Mouse (Mus musculus) heart, embryonic 10.5 days (tissue): ENCODE measurements around the gene Alg9. TPM values are rescaled to one million over a fixed set of nuclear protein-coding genes. Genes with fewer than 3 reads are reported as not detected.

Source experiments
- DNase-seq: peaks from one replicate; pipeline ENCODE4 v3.0.0-alpha.2; 2017; ENCODE audit warnings: low spot score
- H3K27ac ChIP-seq: fragments of 300-500 bp; sonication (generic); 2 replicates; pipeline ENCODE4 v1.5.1; 2016; ENCODE audit warnings: mild to moderate bottlenecking
- H3K27me3 ChIP-seq: fragments of 300-500 bp; sonication (generic); 2 replicates; pipeline ENCODE4 v1.6.1; 2016; ENCODE audit warnings: mild to moderate bottlenecking; ENCODE audit not compliant: poor library complexity, insufficient read depth, severe bottlenecking
- H3K36me3 ChIP-seq: fragments of 300-500 bp; sonication (generic); 2 replicates; pipeline ENCODE4 v1.6.1; 2016; ENCODE audit warnings: mild to moderate bottlenecking, moderate library complexity
- H3K4me1 ChIP-seq: fragments of 300-500 bp; sonication (generic); 2 replicates; pipeline ENCODE4 v1.6.1; 2016; ENCODE audit warnings: mild to moderate bottlenecking
- H3K4me3 ChIP-seq: fragments of 300-500 bp; sonication (generic); 2 replicates; pipeline ENCODE4 v1.5.1; 2016; ENCODE audit warnings: mild to moderate bottlenecking, moderate library complexity
- H3K9me3 ChIP-seq: fragments of 300-500 bp; sonication (generic); 2 replicates; pipeline ENCODE4 v1.6.1; 2016; ENCODE audit warnings: mild to moderate bottlenecking, moderate library complexity
- WGBS: fragments of 180-500 bp; shearing (Covaris S2); methylation state at CpG from one replicate; pipeline ENCODE4 v1.1.7; 2016; 5-methylcytosine and 5-hydroxymethylcytosine counted together
- polyA plus RNA-seq: library from polyadenylated mRNA; unstranded; fragments of >200 nt; fragmentation: Nextera tagmentation; extraction: Ambion mirVana; gene quantifications from 2 replicates; pipeline ENCODE4 v1.2.1, GENCODE M21; 2016

Gene Alg9
- polyA plus RNA-seq, 1 experiment from 2014 or later: 47.2 TPM

DNA sequence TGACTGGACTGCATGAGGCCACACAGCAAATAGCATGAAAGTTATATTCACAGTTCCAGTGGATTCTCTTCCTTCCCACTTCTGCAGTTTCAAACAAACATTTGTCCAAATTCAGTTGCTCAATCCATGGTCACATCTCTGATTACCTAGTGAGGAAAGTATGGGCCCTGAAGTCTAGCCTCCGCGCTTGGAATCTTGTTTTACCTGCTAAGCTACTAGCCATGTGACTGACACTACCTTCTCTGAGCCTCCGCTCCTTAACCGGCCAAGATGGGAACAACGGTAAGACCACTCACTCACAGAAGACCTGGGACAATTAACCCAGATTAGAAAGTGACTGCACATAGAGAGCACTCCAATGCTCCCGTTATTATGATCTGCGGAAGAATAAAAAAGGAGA, 29.0 kb upstream of the Alg9 start:
- 14% methylated on average over 7 of the region's 7 CpGs for WGBS
- H3K4me1 ChIP-seq: peaks cover 36% of the 10 kb centered on the region
- H3K27ac ChIP-seq: peak overlapping the region; percentile 87
- DNase-seq: no peak
- 0 out of 2 replicates have a peak, but pooled peaks cover 2% of the 10 kb centered on the region for H3K36me3 ChIP-seq
- peak overlapping the region; percentile 62 for H3K4me3 ChIP-seq
- no peaks in the 10 kb centered on the region for H3K27me3 ChIP-seq
- no peaks in the 10 kb centered on the region for H3K9me3 ChIP-seq

- Histone ChIP-seq H3K9me3 (no peaks in the 10 kb centered on the region), H3K4me1 (peaks cover 39% of the 10 kb centered on the region), H3K27ac (peak within 1 kb of the TSS; percentile 87), H3K27me3 (no peaks in the 10 kb centered on the region), H3K4me3 (peak within 1 kb of the TSS; percentile 62), H3K36me3 (no peaks in the 10 kb centered on the region)
- 2% methylated on average over 19 of the region's 19 CpGs for WGBS
- peak; percentile 80 for DNase-seq
These were observed 28.6 kb upstream of the Alg9 start, which contains the start of gene 2310030G06Rik for GRCm38 (mm10) chr9:50746214-50746677. 2310030G06Rik (minus strand) TSS chr9:50746536.

DNA sequence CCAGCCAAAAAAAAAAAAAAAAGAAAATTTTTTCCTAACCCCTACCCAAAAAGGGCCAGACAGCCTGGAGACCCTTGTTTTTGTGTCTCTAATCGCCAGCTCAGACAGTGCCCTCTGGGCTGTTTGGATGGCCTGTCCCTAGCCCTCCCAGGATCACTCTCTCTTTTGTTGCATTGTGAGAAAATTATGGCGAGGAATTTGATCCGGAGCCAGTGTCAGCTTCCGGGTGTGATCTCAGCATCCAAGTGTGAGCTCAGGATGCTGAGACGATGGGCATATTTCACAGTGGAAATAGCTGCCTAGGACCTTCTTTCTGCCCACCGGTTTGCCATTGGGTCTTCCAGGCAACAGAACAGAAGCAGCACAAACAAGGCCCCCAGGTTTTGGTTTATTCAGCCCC, 24.1 kb upstream of the Alg9 start:
- DNase-seq: no peak
- 44% methylated on average over 6 of the region's 6 CpGs for WGBS
- Histone ChIP-seq H3K4me3 (peak overlapping the region; percentile 65), H3K4me1 (peaks cover 41% of the 10 kb centered on the region; the same call in 1 of the 2 replicates), H3K9me3 (no peaks in the 10 kb centered on the region), H3K27ac (peak overlapping the region; percentile 91), H3K36me3 (peaks cover 9% of the 10 kb centered on the region; the same call in 1 of the 2 replicates), H3K27me3 (no peaks in the 10 kb centered on the region)

DNA sequence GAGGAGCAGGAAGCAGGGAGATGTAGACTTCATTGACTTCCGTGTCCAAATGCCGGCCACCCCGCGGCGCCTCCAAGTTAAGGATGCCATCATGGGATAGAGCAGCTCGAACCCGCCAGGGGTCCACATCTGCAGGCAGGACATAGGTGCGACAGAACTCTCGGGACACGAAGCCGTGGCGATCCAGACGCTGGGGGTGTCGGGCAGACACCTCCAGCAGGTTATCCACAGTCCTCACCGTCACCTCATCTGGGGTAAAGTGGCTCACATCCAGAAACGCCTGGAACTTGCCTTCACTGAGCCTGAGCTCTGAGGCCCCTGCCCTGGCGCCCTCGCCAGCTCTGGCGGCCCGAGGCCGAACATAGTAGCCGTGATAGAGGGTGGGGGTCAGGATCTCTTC, 23.5 kb upstream of the Alg9 start, which contains the start of gene Cryab:
Gene Cryab, plus strand, starts transcription at position 3 of the 400 bp plus-strand sequence.
- Histone ChIP-seq H3K4me1 (peaks cover 37% of the 10 kb centered on the region; the same call in 1 of the 2 replicates), H3K27me3 (no peaks in the 10 kb centered on the region), H3K4me3 (peak within 1 kb of the TSS; percentile 65), H3K36me3 (peaks cover 15% of the 10 kb centered on the region), H3K9me3 (no peaks in the 10 kb centered on the region), H3K27ac (peak within 1 kb of the TSS; percentile 91)
- WGBS: 43% methylated on average over 22 of the region's 22 CpGs
- no peak for DNase-seq

- no peaks in the 10 kb centered on the region for H3K27me3 ChIP-seq
- no peaks in the 10 kb centered on the region for H3K9me3 ChIP-seq
- peaks cover 21% of the 10 kb centered on the region for H3K36me3 ChIP-seq
- 36% methylated on average over 14 of the region's 14 CpGs for WGBS
- H3K4me1 ChIP-seq: peaks cover 31% of the 10 kb centered on the region; the same call in 1 of the 2 replicates
- peak; percentile 86 for DNase-seq
- peak within 1 kb of the TSS; percentile 65 for H3K4me3 ChIP-seq
- peak within 1 kb of the TSS; percentile 91 for H3K27ac ChIP-seq
These were observed 22.7 kb upstream of the Alg9 start, which contains the start of gene Hspb2 for GRCm38 (mm10) chr9:50752054-50752602. Hspb2 (minus strand) TSS chr9:50752354.

- peak; percentile 94 for DNase-seq
- no peaks in the 10 kb centered on the region for H3K27me3 ChIP-seq
- peak overlapping the region; percentile 91 for H3K27ac ChIP-seq
- H3K4me3 ChIP-seq: peak overlapping the region; percentile 65
- peaks cover 27% of the 10 kb centered on the region; the same call in 1 of the 2 replicates for H3K4me1 ChIP-seq
- WGBS: 36% methylated on average over 17 of the region's 17 CpGs
- peaks cover 21% of the 10 kb centered on the region for H3K36me3 ChIP-seq
- no peaks in the 10 kb centered on the region for H3K9me3 ChIP-seq
These were observed 21.8 kb upstream of the Alg9 start for GRCm38 (mm10) chr9:50752784-50753615.

DNA sequence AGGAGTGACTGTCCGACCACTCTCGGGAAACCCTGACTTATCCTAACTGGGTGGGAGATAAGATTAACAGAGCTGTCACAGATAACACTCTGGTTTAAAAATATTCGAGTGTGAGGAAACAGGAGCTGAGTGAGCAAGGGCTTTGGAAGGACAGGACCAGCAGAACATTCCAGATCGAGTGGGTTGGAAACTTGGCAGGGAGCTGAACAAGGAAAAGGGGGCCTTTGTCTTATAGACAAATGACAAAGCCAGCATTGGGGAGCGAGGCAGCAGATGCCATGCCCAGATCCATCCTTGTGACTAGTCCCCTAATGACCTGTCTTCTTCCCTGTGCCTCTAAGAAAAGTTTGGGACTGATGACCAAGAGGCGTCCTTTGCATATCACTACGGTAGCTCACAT, 20.9 kb upstream of the Alg9 start:
- H3K9me3 ChIP-seq: no peaks in the 10 kb centered on the region
- peaks cover 21% of the 10 kb centered on the region for H3K36me3 ChIP-seq
- WGBS: 22% methylated on average over 7 of the region's 7 CpGs
- DNase-seq: no peak
- H3K4me3 ChIP-seq: peak overlapping the region; percentile 65
- peaks cover 21% of the 10 kb centered on the region; the same call in 1 of the 2 replicates for H3K4me1 ChIP-seq
- peak overlapping the region; percentile 91 for H3K27ac ChIP-seq
- no peaks in the 10 kb centered on the region for H3K27me3 ChIP-seq

DNA sequence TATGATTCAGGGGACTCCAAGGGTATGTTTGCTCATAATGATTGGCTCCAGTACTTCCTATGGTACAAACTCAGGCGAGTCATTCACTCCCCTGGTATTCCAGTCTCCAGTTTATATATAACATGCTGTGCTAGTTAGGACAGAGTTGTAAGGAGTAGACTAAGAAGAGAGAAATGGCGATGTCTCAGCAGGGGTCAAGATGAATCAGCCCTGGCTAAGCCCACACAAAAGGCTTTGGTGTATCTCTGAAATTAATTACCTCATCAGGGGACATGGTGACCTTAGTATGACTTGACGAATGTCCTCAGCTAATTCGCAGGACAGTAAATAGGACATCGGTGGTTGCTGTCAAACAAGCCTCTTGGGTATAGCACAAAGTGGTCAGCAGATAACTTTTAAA, 18.1 kb upstream of the Alg9 start:
- H3K36me3 ChIP-seq: peaks cover 21% of the 10 kb centered on the region
- peaks cover 7% of the 10 kb centered on the region; the same call in 1 of the 2 replicates for H3K4me1 ChIP-seq
- H3K4me3 ChIP-seq: no peak overlapping the region
- no peak for DNase-seq
- H3K27ac ChIP-seq: no peak overlapping the region
- H3K9me3 ChIP-seq: no peaks in the 10 kb centered on the region
- 62% methylated on average over 5 of the region's 5 CpGs for WGBS
- H3K27me3 ChIP-seq: no peaks in the 10 kb centered on the region

GRCm38 (mm10) chr9:50761520-50762243, 13.1 kb upstream of the Alg9 start:
- no peak for DNase-seq
- 57% methylated on average over 6 of the region's 6 CpGs for WGBS
- H3K9me3 ChIP-seq: no peaks in the 10 kb centered on the region
- no peak overlapping the region for H3K4me3 ChIP-seq
- no peak overlapping the region for H3K27ac ChIP-seq
- peaks cover 2% of the 10 kb centered on the region; the same call in 1 of the 2 replicates for H3K36me3 ChIP-seq
- no peaks in the 10 kb centered on the region for H3K4me1 ChIP-seq
- H3K27me3 ChIP-seq: no peaks in the 10 kb centered on the region

DNA sequence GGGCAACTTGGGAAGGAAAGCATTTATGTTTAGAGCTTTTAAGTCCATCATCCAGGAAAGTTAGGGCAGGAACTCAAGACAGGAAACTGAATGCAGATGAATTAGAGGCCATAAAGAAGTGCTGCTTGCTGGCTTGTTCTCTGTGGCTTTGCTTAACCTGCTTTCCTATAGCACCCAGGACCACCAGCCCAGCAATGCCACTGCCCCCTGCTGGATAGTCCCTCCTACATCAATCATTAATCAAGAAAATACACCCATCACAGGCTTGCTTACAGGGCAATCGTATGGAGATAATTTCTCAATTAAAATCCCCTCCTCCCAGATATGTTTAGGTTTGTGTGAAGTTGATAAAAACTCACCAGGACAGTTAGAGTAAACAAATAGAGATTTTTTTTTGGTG, 11.5 kb upstream of the Alg9 start:
- no peak overlapping the region for H3K27ac ChIP-seq
- no peak for DNase-seq
- no peaks in the 10 kb centered on the region for H3K9me3 ChIP-seq
- peaks cover 5% of the 10 kb centered on the region for H3K4me1 ChIP-seq
- H3K36me3 ChIP-seq: no peaks in the 10 kb centered on the region
- H3K4me3 ChIP-seq: no peak overlapping the region
- 72% methylated on average over 1 of the region's 1 CpGs for WGBS
- no peaks in the 10 kb centered on the region for H3K27me3 ChIP-seq

GRCm38 (mm10) chr9:50767531-50768106, 7.2 kb upstream of the Alg9 start:
- Histone ChIP-seq H3K27ac (peak overlapping the region; percentile 93), H3K9me3 (no peaks in the 10 kb centered on the region), H3K4me1 (peaks cover 13% of the 10 kb centered on the region), H3K4me3 (peak overlapping the region; percentile 66), H3K27me3 (no peaks in the 10 kb centered on the region), H3K36me3 (peaks cover 11% of the 10 kb centered on the region)
- 7% methylated on average over 17 of the region's 17 CpGs for WGBS
- DNase-seq: no peak
